Comparison of ENCODE assay signal across 8 mouse cellular contexts in genomic region chr5:135742941-135743740, GRCm38 (mm10). TPM values are rescaled to one million over a fixed set of nuclear protein-coding genes. Genes with fewer than 3 reads are reported as not detected.
DNase-seq lines count a peak whose midpoint lies in the region; ATAC-seq and TF ChIP-seq lines count a peak whose summit lies in the region.

No protein-coding gene starts in this region.

- no peak for TF ChIP-seq EP300 in heart, postnatal 0 days (IDR thresholded peaks at IDR 0.05; ENCODE audit: low read depth)

- no peak for TF ChIP-seq POLR2A in bone marrow, adult 2 months (IDR thresholded peaks at IDR 0.05; ENCODE audit: borderline replicate concordance, control insufficient read depth, low read depth, low read length)

- no peak for TF ChIP-seq CTCF in left cerebral cortex, adult 2 months (IDR thresholded peaks at IDR 0.05)
- no peak for TF ChIP-seq CTCF in bone marrow, adult 2 months (IDR thresholded peaks at IDR 0.05; ENCODE audit: control insufficient read depth, insufficient read depth, low read length)
- no peak for TF ChIP-seq CTCF in heart, postnatal 0 days (IDR thresholded peaks at IDR 0.05; ENCODE audit: low read depth)
- peak; percentile 12; the same call in 1 of the 2 replicates for TF ChIP-seq CTCF in midbrain, postnatal 0 days (IDR thresholded peaks at IDR 0.05)

- H3K9me3 ChIP-seq in heart, postnatal 0 days (replicated peaks; ENCODE audit: control insufficient read depth, low read length): peaks cover 6% of the 10 kb centered on the region; the same call in 1 of the 2 replicates
- peaks cover 9% of the 10 kb centered on the region; the same call in 1 of the 2 replicates for H3K9me3 ChIP-seq in limb, embryonic 12.5 days
- no peaks in the 10 kb centered on the region for H3K9me3 ChIP-seq in midbrain, postnatal 0 days (ENCODE audit: low read length)

- no peaks in the 10 kb centered on the region for H3K27me3 ChIP-seq in heart, postnatal 0 days (ENCODE audit: control insufficient read depth, insufficient read depth, low read length)
- H3K27me3 ChIP-seq in limb, embryonic 12.5 days: no peaks in the 10 kb centered on the region
- no peaks in the 10 kb centered on the region for H3K27me3 ChIP-seq in midbrain, postnatal 0 days (ENCODE audit: insufficient read depth, low read length)

- 29% methylated on average over 18 of the region's 18 CpGs for WGBS in bone marrow, adult 2 months
- 22% methylated on average over 18 of the region's 18 CpGs for WGBS in heart, postnatal 0 days
- WGBS in limb, embryonic 12.5 days: 20% methylated on average over 18 of the region's 18 CpGs
- WGBS in midbrain, postnatal 0 days: 21% methylated on average over 18 of the region's 18 CpGs

- ATAC-seq in heart, postnatal 0 days (ENCODE audit: insufficient read depth, low read depth): peak; percentile 31
- ATAC-seq in limb, embryonic 12.5 days (ENCODE audit: insufficient number of reproducible peaks, insufficient read depth, low FRiP score, low TSS enrichment, low read depth): no peak
- peak; percentile 55; the same call in 1 of the 2 replicates for ATAC-seq in midbrain, postnatal 0 days (ENCODE audit: low FRiP score)

- intact Hi-C loops in left cerebral cortex, adult 2 months (cut with DNase I): loop anchor here (5.0 kb wide), 1 partner anchor 56 kb away; no protein-coding TSS in a partner anchor

- H3K27ac ChIP-seq in left cerebral cortex, adult 2 months: no peak overlapping the region
- H3K27ac ChIP-seq in bone marrow, adult 2 months (ENCODE audit: control insufficient read depth, insufficient read depth, low read depth, low read length, poor library complexity): peak overlapping the region; percentile 52
- H3K27ac ChIP-seq in heart, postnatal 0 days (ENCODE audit: low read depth): peak overlapping the region; percentile 84; the same call in 1 of the 2 replicates
- H3K27ac ChIP-seq in limb, embryonic 12.5 days: peak overlapping the region; percentile 41; the same call in 1 of the 2 replicates
- H3K27ac ChIP-seq in midbrain, postnatal 0 days (ENCODE audit: low read depth, low read length): peak overlapping the region; percentile 38; the same call in 1 of the 2 replicates

- H3K4me3 ChIP-seq in left cerebral cortex, adult 2 months: peak overlapping the region; percentile 87
- H3K4me3 ChIP-seq in bone marrow, adult 2 months (replicated peaks; ENCODE audit: control insufficient read depth, low read depth, low read length): peak overlapping the region; percentile 94
- H3K4me3 ChIP-seq in heart, postnatal 0 days (ENCODE audit: low read depth, low read length): peak overlapping the region; percentile 92
- H3K4me3 ChIP-seq in limb, embryonic 12.5 days (replicated peaks): peak overlapping the region; percentile 85
- peak overlapping the region; percentile 79 for H3K4me3 ChIP-seq in midbrain, postnatal 0 days (ENCODE audit: low read depth, low read length)

- peak overlapping the region; percentile 85 for H3K9ac ChIP-seq in heart, postnatal 0 days (replicated peaks; ENCODE audit: low read depth, low read length)
- H3K9ac ChIP-seq in limb, embryonic 12.5 days (replicated peaks): peak overlapping the region; percentile 78
- peak overlapping the region; percentile 79 for H3K9ac ChIP-seq in midbrain, postnatal 0 days (replicated peaks; ENCODE audit: low read length, poor library complexity, severe bottlenecking)

- no peak for DNase-seq in left cerebral cortex, adult 2 months (ENCODE audit: extremely low spot score in 1 of 2, low spot score in 2 of 2)
- no peak for DNase-seq in left cerebral cortex, adult 11 months (ENCODE audit: low spot score)
- peak; percentile 57 for DNase-seq in heart, postnatal 0 days (ENCODE audit: low spot score)
- DNase-seq in midbrain, postnatal 0 days (ENCODE audit: low spot score): peak; percentile 77
- DNase-seq in layer of hippocampus, postnatal 36 days: no peak
- no peak for DNase-seq in left cerebral cortex, adult 8-10 months (ENCODE audit: low spot score in 2 of 2)

- H3K36me3 ChIP-seq in heart, postnatal 0 days (replicated peaks; ENCODE audit: control insufficient read depth, insufficient read depth, low read length): peaks cover 18% of the 10 kb centered on the region
- peaks cover 24% of the 10 kb centered on the region for H3K36me3 ChIP-seq in limb, embryonic 12.5 days
- peaks cover 19% of the 10 kb centered on the region for H3K36me3 ChIP-seq in midbrain, postnatal 0 days (ENCODE audit: insufficient read depth, low read length)

- H3K4me2 ChIP-seq in heart, postnatal 0 days (ENCODE audit: low read depth, low read length): peak overlapping the region; percentile 93
- peak overlapping the region; percentile 86 for H3K4me2 ChIP-seq in limb, embryonic 12.5 days
- peak overlapping the region; percentile 96 for H3K4me2 ChIP-seq in midbrain, postnatal 0 days (ENCODE audit: low read depth, low read length, poor library complexity, severe bottlenecking)

- peaks cover 1% of the 10 kb centered on the region; the same call in 1 of the 2 replicates for H3K4me1 ChIP-seq in bone marrow, adult 2 months (ENCODE audit: control insufficient read depth, insufficient read depth, low read length)
- H3K4me1 ChIP-seq in heart, postnatal 0 days (ENCODE audit: control insufficient read depth, insufficient read depth): 0 out of 2 replicates have a peak, but pooled peaks cover 17% of the 10 kb centered on the region
- peaks cover 19% of the 10 kb centered on the region for H3K4me1 ChIP-seq in limb, embryonic 12.5 days (replicated peaks)
- no peaks in the 10 kb centered on the region for H3K4me1 ChIP-seq in midbrain, postnatal 0 days (ENCODE audit: insufficient read depth, low read length)

RNA-seq across cellular contexts. Expression of gene Tmem120a, which starts 1.1 kb away (rescaled TPM):
- total RNA-seq in left cerebral cortex, adult 2 months (2021): 10 to 100 TPM; 18.3 to 18.4 TPM
- 19.0 and 74.1 TPM in 2 replicates for polyA plus RNA-seq in bone marrow, adult 2 months (2011; ENCODE audit: insufficient read depth, insufficient read length, low replicate concordance, missing spikeins)
- total RNA-seq in heart, postnatal 0 days (2014; rRNA removed; ENCODE audit: low replicate concordance): 25.6 and 32.6 TPM in 2 replicates
- 33.9 and 34.2 TPM in 2 replicates for polyA plus RNA-seq in heart, postnatal 0 days (2015; fragmentation: Nextera tagmentation; extraction: Ambion mirVana)
- 47.9 and 52.5 TPM in 2 replicates for polyA plus RNA-seq in limb, embryonic 12.5 days (2016; fragmentation: Nextera tagmentation; extraction: Ambion mirVana)
- total RNA-seq in midbrain, postnatal 0 days (2014; rRNA removed): 44.9 and 67.3 TPM in 2 replicates
- 99.2 and 100 TPM in 2 replicates for polyA plus RNA-seq in midbrain, postnatal 0 days (2015; fragmentation: Nextera tagmentation; extraction: Ambion mirVana)
- 10 to 100 TPM; 12.4 to 16.4 TPM for total RNA-seq in layer of hippocampus, postnatal 36 days (2021)
- 10 to 100 TPM; 16.8 to 20.5 (median 19.7) TPM for total RNA-seq in left cerebral cortex, adult 8-10 months (2022)

RNA-seq across cellular contexts. Expression of gene Styxl1, which starts 35.0 kb away (rescaled TPM):
- total RNA-seq in left cerebral cortex, adult 2 months (2021): not detected
- polyA plus RNA-seq in bone marrow, adult 2 months (2011; ENCODE audit: insufficient read depth, insufficient read length, low replicate concordance, missing spikeins): 1.8 and 2.3 TPM in 2 replicates
- total RNA-seq in heart, postnatal 0 days (2014; rRNA removed; ENCODE audit: low replicate concordance): not detected in 2 replicates
- 0.18 and 0.42 TPM in 2 replicates for polyA plus RNA-seq in heart, postnatal 0 days (2015; fragmentation: Nextera tagmentation; extraction: Ambion mirVana)
- 0.17 TPM in 1 of 2 replicates, not detected in the other for polyA plus RNA-seq in limb, embryonic 12.5 days (2016; fragmentation: Nextera tagmentation; extraction: Ambion mirVana)
- not detected in 2 replicates for total RNA-seq in midbrain, postnatal 0 days (2014; rRNA removed)
- 0.33 and 0.44 TPM in 2 replicates for polyA plus RNA-seq in midbrain, postnatal 0 days (2015; fragmentation: Nextera tagmentation; extraction: Ambion mirVana)
- total RNA-seq in layer of hippocampus, postnatal 36 days (2021): not detected
- under 1 TPM in 2 of 4 experiments, not detected in 2; 0.30 to 0.37 TPM for total RNA-seq in left cerebral cortex, adult 8-10 months (2022)

RNA-seq across cellular contexts. Expression of gene Mdh2, which starts 35.1 kb away (rescaled TPM):
- total RNA-seq in left cerebral cortex, adult 2 months (2021): 100 to 1,000 TPM; 379 to 386 TPM
- 109 and 132 TPM in 2 replicates for polyA plus RNA-seq in bone marrow, adult 2 months (2011; ENCODE audit: insufficient read depth, insufficient read length, low replicate concordance, missing spikeins)
- total RNA-seq in heart, postnatal 0 days (2014; rRNA removed; ENCODE audit: low replicate concordance): 389 and 420 TPM in 2 replicates
- 2,045 and 2,081 TPM in 2 replicates for polyA plus RNA-seq in heart, postnatal 0 days (2015; fragmentation: Nextera tagmentation; extraction: Ambion mirVana)
- polyA plus RNA-seq in limb, embryonic 12.5 days (2016; fragmentation: Nextera tagmentation; extraction: Ambion mirVana): 478 and 499 TPM in 2 replicates
- 158 and 172 TPM in 2 replicates for total RNA-seq in midbrain, postnatal 0 days (2014; rRNA removed)
- polyA plus RNA-seq in midbrain, postnatal 0 days (2015; fragmentation: Nextera tagmentation; extraction: Ambion mirVana): 656 and 707 TPM in 2 replicates
- total RNA-seq in layer of hippocampus, postnatal 36 days (2021): 100 to 1,000 TPM; 387 to 407 TPM
- total RNA-seq in left cerebral cortex, adult 8-10 months (2022): 100 to 1,000 TPM; 407 to 445 (median 424) TPM

Comparison
In these comparisons a context has a peak if more than half of its experiments do, and no peak if none do; other contexts are left out.
1. DNase-seq: peak in heart, postnatal 0 days (single experiment) and midbrain, postnatal 0 days (single experiment); none in left cerebral cortex, adult 2 months (0 of 2), left cerebral cortex, adult 11 months (single experiment), layer of hippocampus, postnatal 36 days (0 of 2) and left cerebral cortex, adult 8-10 months (0 of 2).
2. Peak in every context shown above with its lines, with median percentiles within 50 percentile points of each other: H3K4me3 ChIP-seq, H3K4me2 ChIP-seq and H3K9ac ChIP-seq.